10 mouse cellular contexts compared by ENCODE assay signal in genomic region chr19:4613464-4614304, GRCm38 (mm10). TPM values are rescaled to one million over a fixed set of nuclear protein-coding genes. Genes with fewer than 3 reads are reported as not detected.
DNase-seq lines count a peak whose midpoint lies in the region; ATAC-seq and TF ChIP-seq lines count a peak whose summit lies in the region.
"Had no signal": no experiment of that assay in that cellular context is flagged by ENCODE, and none has a peak within 500 bp of the region (broad histone marks: within the 10 kb centered on the region; RNA-seq: fewer than 3 reads in every experiment).

No protein-coding gene starts in this region.

- no peaks in the 10 kb centered on the region for H3K27me3 ChIP-seq in embryonic facial prominence, embryonic 12.5 days
- no peaks in the 10 kb centered on the region for H3K27me3 ChIP-seq in forebrain, postnatal 0 days (ENCODE audit: insufficient read depth, low read length)
- no peaks in the 10 kb centered on the region for H3K27me3 ChIP-seq in midbrain, embryonic 15.5 days (replicated peaks)

- DNase-seq in layer of hippocampus, adult 11-12 months (ENCODE audit: low spot score) = peak; percentile 18
- DNase-seq in layer of hippocampus, postnatal 14 days (ENCODE audit: low spot score in 2 of 2) = no peak
- no peak for DNase-seq in forebrain, postnatal 0 days
- DNase-seq in MN1 (ENCODE audit: low spot score) = no peak
- DNase-seq in gastrocnemius, adult 18-20 months (ENCODE audit: low spot score) = no peak
- DNase-seq in thymus, postnatal 10 days (ENCODE audit: low spot score in 2 of 2) = no peak
- DNase-seq: gastrocnemius, adult 2 months had no signal

- WGBS in embryonic facial prominence, embryonic 12.5 days = 84% methylated on average over 33 of the region's 33 CpGs
- WGBS in forebrain, postnatal 0 days = 90% methylated on average over 33 of the region's 33 CpGs
- WGBS in midbrain, embryonic 15.5 days = 90% methylated on average over 33 of the region's 33 CpGs

- peaks cover 33% of the 10 kb centered on the region for H3K36me3 ChIP-seq in embryonic facial prominence, embryonic 12.5 days
- peaks cover 37% of the 10 kb centered on the region for H3K36me3 ChIP-seq in forebrain, postnatal 0 days (ENCODE audit: insufficient read depth)
- no peaks in the 10 kb centered on the region; the same call in 1 of the 2 replicates for H3K36me3 ChIP-seq in midbrain, embryonic 15.5 days (replicated peaks)

- ATAC-seq in embryonic facial prominence, embryonic 12.5 days (ENCODE audit: insufficient number of reproducible peaks, insufficient read depth, low FRiP score, low TSS enrichment) = no peak
- no peak for ATAC-seq in forebrain, postnatal 0 days
- no peak for ATAC-seq in midbrain, embryonic 15.5 days (replicated peaks)
- ATAC-seq: activated CD4-positive, CD25-positive, alpha-beta regulatory T cell, adult 4 months had no signal

- H3K4me3 ChIP-seq in embryonic facial prominence, embryonic 12.5 days = peak overlapping the region; percentile 83
- peak overlapping the region; percentile 81; the same call in 1 of the 2 replicates for H3K4me3 ChIP-seq in forebrain, postnatal 0 days (ENCODE audit: low read depth, low read length)
- peak overlapping the region; percentile 74 for H3K4me3 ChIP-seq in midbrain, embryonic 15.5 days

- peak overlapping the region; percentile 92 for H3K27ac ChIP-seq in embryonic facial prominence, embryonic 12.5 days
- no peak overlapping the region for H3K27ac ChIP-seq in forebrain, postnatal 0 days (ENCODE audit: low read depth, low read length)
- H3K27ac ChIP-seq in midbrain, embryonic 15.5 days = no peak overlapping the region

- no peaks in the 10 kb centered on the region for H3K9me3 ChIP-seq in embryonic facial prominence, embryonic 12.5 days
- no peaks in the 10 kb centered on the region for H3K9me3 ChIP-seq in forebrain, postnatal 0 days (ENCODE audit: low read length)
- H3K9me3 ChIP-seq in midbrain, embryonic 15.5 days = no peaks in the 10 kb centered on the region

- peak overlapping the region; percentile 61 for H3K4me2 ChIP-seq in embryonic facial prominence, embryonic 12.5 days (replicated peaks)
- peak overlapping the region; percentile 87 for H3K4me2 ChIP-seq in forebrain, postnatal 0 days (ENCODE audit: low read depth)
- peak overlapping the region; percentile 83 for H3K4me2 ChIP-seq in midbrain, embryonic 15.5 days

- H3K9ac ChIP-seq in embryonic facial prominence, embryonic 12.5 days = peak overlapping the region; percentile 96
- peak overlapping the region; percentile 98 for H3K9ac ChIP-seq in forebrain, postnatal 0 days
- peak overlapping the region; percentile 6; the same call in 1 of the 2 replicates for H3K9ac ChIP-seq in midbrain, embryonic 15.5 days

- no peak for TF ChIP-seq CTCF in forebrain, postnatal 0 days (IDR thresholded peaks at IDR 0.05; ENCODE audit: low read depth)

- H3K4me1 ChIP-seq in embryonic facial prominence, embryonic 12.5 days = peaks cover 27% of the 10 kb centered on the region
- H3K4me1 ChIP-seq in forebrain, postnatal 0 days (ENCODE audit: insufficient read depth) = 0 out of 2 replicates have a peak, but pooled peaks cover 9% of the 10 kb centered on the region
- H3K4me1 ChIP-seq in midbrain, embryonic 15.5 days = peaks cover 42% of the 10 kb centered on the region

RNA-seq across cellular contexts. Expression of gene Lrfn4, which starts 1.8 kb away (rescaled TPM):
- 10 to 100 TPM; 50.9 to 53.1 TPM for total RNA-seq in layer of hippocampus, postnatal 14 days (2021)
- polyA plus RNA-seq in embryonic facial prominence, embryonic 12.5 days (2016; fragmentation: Nextera tagmentation; extraction: Ambion mirVana) = 15.1 and 16.3 TPM in 2 replicates
- 112 and 127 TPM in 2 replicates for total RNA-seq in forebrain, postnatal 0 days (2014; rRNA removed)
- polyA plus RNA-seq in forebrain, postnatal 0 days (2015; fragmentation: Nextera tagmentation; extraction: Ambion mirVana) = 17.1 and 17.2 TPM in 2 replicates
- polyA plus RNA-seq in midbrain, embryonic 15.5 days (2015; fragmentation: Nextera tagmentation; extraction: Ambion mirVana) = 12.7 and 13.9 TPM in 2 replicates
- total RNA-seq in gastrocnemius, adult 18-20 months (2021) = 1 to 10 TPM in 1 of 2 experiments, under 1 TPM in 1; 0.94 to 1.2 TPM

RNA-seq across cellular contexts. Expression of gene Rce1, which starts 11.8 kb away (rescaled TPM):
- 10 to 100 TPM; 16.7 to 18.2 TPM for total RNA-seq in layer of hippocampus, postnatal 14 days (2021)
- 64.6 and 67.9 TPM in 2 replicates for polyA plus RNA-seq in embryonic facial prominence, embryonic 12.5 days (2016; fragmentation: Nextera tagmentation; extraction: Ambion mirVana)
- 51.9 and 65.1 TPM in 2 replicates for total RNA-seq in forebrain, postnatal 0 days (2014; rRNA removed)
- polyA plus RNA-seq in forebrain, postnatal 0 days (2015; fragmentation: Nextera tagmentation; extraction: Ambion mirVana) = 47.5 and 52.4 TPM in 2 replicates
- polyA plus RNA-seq in midbrain, embryonic 15.5 days (2015; fragmentation: Nextera tagmentation; extraction: Ambion mirVana) = 53.7 and 54.1 TPM in 2 replicates
- total RNA-seq in gastrocnemius, adult 18-20 months (2021) = 1 to 10 TPM; 4.3 to 4.5 TPM

Comparison
In these comparisons a context has a peak if more than half of its experiments do, and no peak if none do; other contexts are left out.
1. H3K9ac ChIP-seq: peak in every context shown above with its lines; median percentile 98 in forebrain, postnatal 0 days; 96 in embryonic facial prominence, embryonic 12.5 days; 6 in midbrain, embryonic 15.5 days.
2. RNA of gene Lrfn4, which starts 1.8 kb away (total RNA-seq): 112 to 127 TPM in forebrain, postnatal 0 days and 50.9 to 53.1 TPM in layer of hippocampus, postnatal 14 days; 0.94 to 1.2 TPM in gastrocnemius, adult 18-20 months; every median in the first group is over 10 times any median in the second.
3. Peak in every context shown above with its lines, with median percentiles within 50 percentile points of each other: H3K4me2 ChIP-seq and H3K4me3 ChIP-seq.